Mouse (Mus musculus) kidney, postnatal 25 days (tissue): ENCODE data around the gene Myh9.

Source experiments
- DNase-seq, 2 experiments: peaks; one replicate each; pipeline ENCODE4 v3.0.0; 2021; ENCODE audit warnings: mixed read lengths in 2 of 2

The Myh9 gene

DNA sequence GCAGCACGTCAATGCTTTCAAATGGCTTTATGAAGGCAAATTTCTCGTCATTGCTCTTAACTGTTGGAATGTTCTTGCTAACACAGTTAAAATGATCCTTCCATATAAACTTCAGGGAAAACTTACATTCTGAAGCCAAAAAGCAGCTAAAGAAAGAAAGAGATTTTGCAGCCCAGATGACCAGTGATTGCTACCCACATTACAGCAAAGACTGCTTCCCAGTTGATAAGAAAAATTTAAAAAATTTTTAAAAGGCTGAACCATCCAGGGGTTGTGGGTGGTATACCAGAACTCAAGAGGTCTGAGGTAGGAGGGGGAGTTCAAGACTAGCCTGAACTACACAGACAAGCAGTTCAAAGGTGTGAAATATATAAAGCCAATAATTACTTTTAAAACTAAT, 1.1 kb upstream of the Myh9 start:
- no peak for DNase-seq

DNA sequence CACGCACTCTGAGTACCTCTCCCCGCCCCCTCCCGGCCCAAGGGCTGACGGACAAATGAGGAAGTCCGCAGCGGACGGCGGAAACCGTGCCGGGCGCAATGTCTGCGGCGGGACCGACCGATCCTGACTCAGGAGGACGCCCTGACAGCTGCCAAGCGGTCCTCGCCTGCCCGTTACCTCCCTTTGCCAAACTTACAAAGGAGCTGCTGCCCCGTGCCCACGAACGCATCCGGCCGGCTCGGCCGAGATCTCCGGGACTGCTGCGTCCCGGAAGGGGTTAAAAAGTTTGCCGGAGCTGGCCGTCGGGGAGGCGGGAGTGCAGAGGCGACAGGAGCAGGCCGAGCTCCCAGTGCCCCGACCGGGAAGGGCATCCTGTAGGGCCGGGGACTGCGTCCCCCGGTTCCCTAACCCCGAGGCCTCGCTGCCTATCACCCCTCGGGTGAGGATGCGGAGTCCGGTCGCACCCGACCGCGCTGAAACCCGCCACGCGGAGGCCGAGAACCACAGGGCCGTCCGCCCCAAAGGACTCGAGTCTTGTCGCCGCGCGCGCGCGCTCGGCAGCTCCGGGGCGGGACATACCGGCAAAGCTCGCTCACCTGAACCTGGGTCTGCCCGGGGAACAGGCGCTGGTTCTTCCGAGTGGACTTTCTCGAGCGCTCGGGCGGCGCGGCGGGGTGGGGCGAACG, 471 bp downstream of the Myh9 start:
- peak; percentile 78 to 85 for DNase-seq

DNA sequence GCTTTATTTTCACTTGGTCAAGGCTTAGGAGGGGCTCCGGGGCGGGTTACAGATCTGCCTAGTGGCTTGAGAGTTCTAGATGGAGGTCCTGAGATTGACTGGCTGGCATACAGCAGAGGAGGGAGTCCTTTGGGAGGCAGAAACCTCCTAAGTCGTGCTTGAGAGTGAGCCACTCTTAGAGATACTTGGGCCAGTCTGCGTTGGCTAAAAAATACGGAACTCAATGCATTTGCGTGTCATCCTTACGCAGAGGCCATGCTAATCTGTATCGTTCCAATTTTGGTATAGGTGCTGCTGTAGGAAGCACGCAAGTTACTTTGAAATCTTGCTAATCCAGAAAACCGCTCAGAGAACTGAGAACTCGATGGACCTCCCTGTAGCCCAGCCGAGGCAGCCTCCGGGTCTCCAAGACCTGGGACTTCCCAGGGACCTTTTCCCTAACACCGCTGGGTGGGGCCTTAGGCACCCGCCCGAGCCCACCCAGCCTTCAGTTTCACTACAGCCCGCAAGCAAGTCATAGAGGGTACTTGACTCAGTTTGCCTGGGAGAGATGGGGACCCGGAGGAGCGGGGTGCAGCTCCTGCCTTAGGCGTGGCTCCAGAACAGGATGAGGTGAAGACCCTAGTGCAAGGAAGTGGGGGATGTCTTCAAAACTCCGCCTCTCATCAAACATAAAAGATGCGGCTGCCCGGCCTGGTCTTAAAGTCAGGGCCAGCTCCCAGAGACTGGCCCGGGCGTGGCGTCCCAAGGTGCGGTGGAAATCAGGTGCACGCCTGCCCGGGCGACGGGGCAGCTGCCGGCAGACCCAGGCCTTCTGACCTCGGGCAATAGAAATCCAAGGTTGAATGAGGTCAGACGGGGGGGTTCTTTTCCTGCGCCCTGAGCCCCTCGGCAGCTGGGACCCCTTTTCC, 1.3 kb downstream of the Myh9 start:
- DNase-seq: no peak

- DNase-seq: no peak
Observed at GRCm38 (mm10) chr15:77839529-77840286, 2.3 kb downstream of the Myh9 start.

- DNase-seq: peak in 1 of 2 experiments; percentile 71
Observed at GRCm38 (mm10) chr15:77838530-77839387, 3.2 kb downstream of the Myh9 start.

GRCm38 (mm10) chr15:77837444-77838117, 4.4 kb downstream of the Myh9 start:
- DNase-seq: no peak

GRCm38 (mm10) chr15:77836692-77837443, 5.1 kb downstream of the Myh9 start:
- DNase-seq: peak; percentile 49 to 65

DNA sequence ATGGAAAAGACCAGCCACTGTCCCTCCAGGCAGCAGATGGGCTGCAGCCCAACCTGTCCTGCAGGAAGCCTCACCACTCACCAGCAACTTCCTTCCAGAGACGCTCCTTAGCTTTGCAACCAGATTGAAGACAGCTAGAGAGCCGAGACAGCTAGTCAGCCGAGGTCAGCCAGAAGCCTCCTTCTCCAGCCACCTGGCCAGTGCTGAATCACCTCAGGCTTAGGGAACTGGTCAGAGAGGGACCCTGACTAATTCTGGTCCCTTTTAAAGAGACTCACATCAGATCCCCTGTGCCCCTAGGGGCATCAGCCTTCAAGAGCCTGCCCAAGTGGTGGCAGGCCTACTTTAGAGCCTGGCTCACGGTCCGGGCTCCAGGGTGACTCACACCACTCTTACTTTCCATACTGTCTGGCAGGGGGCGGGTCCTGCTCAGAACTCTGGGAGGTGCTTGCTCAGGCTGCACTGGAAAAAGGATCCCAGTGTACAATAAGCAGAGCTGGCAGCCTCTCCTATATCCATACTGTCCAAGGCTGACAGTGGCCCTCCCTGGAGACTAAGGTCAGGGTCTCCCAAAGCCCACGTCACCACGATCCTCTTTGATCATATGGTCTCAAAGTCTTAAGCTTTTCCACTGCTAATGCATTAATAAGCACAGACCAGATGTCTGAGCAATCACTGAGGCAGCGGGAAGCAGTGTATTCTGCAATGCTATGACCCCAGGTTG, 5.9 kb downstream of the Myh9 start:
- peak in 1 of 2 experiments; percentile 63 for DNase-seq

- DNase-seq: peak in 1 of 2 experiments; percentile 32
Observed at GRCm38 (mm10) chr15:77834336-77835268, 7.4 kb downstream of the Myh9 start.

- no peak for DNase-seq
Observed at GRCm38 (mm10) chr15:77833731-77834130, 8.2 kb downstream of the Myh9 start.

GRCm38 (mm10) chr15:77833083-77833482, 8.9 kb downstream of the Myh9 start:
- no peak for DNase-seq

- peak in 1 of 2 experiments; percentile 65 for DNase-seq
Observed at GRCm38 (mm10) chr15:77832458-77832904, 9.5 kb downstream of the Myh9 start.

GRCm38 (mm10) chr15:77831754-77832457, 10.1 kb downstream of the Myh9 start:
- no peak for DNase-seq

DNA sequence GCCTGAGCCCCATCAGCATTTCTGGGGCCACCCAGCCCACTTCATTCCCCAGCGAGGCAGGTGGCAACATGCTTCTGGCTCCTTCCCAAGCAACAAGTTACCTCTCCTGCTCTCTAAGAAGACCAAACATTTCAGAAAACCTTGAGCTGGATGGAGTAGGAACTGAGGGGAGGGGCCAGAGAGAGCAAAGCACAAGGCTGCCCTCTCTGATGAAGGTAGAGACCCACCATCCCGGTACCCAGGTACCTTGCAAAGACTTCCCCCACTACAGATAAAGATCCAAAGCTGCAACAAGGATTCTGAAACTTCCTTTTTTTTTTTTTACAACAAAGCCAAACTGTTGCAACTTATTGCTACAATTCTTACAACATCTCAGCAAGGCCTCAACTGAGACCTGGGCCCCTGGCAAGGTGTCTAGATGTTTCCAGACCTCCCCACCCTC, 10.8 kb downstream of the Myh9 start:
- DNase-seq: peak in 1 of 2 experiments; percentile 39

DNA sequence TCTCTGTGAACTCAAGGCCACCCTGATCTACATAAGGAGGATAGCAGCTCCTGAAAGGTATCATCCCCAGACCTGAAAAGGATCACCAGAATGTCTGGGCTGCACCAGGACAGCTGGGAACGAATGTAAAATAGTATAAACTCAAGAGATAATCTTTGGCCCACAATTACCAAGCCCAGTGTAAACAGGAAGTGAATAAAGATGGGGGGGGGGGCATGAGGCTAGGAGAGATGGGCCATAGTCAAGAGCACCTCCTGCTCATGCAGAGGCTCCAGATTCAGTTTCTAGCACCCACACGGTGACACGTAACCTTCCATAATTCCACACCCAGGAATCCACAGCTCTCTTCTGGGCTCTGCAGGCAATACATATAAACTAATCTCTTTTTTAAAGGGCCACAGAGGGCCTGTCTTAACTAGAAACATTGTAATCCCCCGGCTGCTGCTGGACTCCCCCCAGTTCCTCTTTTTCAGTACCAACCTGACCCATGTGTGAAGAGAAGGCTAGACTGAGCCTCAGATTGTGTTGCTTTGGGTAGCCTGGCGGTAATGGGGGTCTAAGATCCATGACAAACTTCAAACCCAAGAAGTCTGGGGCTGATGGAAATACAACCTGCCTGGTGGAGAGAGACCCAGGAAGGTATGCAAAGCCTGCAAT, 11.4 kb downstream of the Myh9 start:
- DNase-seq: no peak

DNA sequence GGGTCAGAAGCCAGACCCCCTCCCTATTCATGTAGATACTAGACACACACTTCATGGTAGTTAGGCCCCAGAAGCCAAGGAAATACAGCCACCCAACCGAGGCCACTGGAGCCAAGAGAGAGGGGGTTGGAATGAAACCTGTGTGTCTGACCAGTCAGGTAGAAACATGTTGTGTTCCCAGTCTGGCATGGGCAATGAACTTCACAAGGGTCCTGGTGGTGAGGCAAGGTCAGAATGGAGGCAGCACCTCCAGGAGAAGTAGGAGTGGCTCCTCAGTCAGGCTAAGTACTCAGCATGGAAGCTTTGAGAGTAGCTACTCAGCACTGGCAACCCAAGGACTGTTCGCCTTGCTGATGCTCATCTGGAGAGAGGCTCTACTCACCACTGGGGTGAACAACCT, 12.4 kb downstream of the Myh9 start:
- DNase-seq: peak in 1 of 2 experiments; percentile 69

DNA sequence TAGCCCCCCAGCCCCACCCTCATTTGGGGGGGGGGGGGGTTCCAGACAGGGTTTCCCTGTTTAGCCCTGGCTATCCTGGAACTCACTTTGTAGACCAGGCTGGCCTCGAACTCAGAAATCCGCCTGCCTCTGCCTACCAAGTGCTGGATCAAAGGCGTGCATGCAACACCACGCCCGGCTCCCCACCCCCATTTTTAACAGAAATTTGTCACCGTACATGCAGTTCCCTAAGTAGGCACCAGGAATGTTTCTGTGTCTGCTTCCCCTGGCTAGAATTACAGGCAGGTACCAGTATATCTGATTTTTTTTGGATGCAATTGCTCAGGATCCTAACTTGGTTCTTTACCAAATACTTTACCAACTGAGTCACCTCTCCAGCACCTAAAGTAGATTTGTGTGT, 13.1 kb downstream of the Myh9 start:
- DNase-seq: no peak

- no peak for DNase-seq
Observed at GRCm38 (mm10) chr15:77828242-77828641, 13.7 kb downstream of the Myh9 start.
